Mouse (Mus musculus) erythroblast, embryonic 14.5 days (primary cell): Measurements from ENCODE around the gene Wnt7b.

Experiments
- GATA1 ChIP-seq: IDR thresholded peaks from 2 replicates; pipeline ENCODE4 v1.6.1; 2012; ENCODE audit warnings: low read length, inconsistent platforms, mixed read lengths
- TAL1 ChIP-seq: IDR thresholded peaks from 3 replicates; pipeline ENCODE4 v1.6.1; 2012; ENCODE audit warnings: low read length, inconsistent platforms, mixed read lengths

GRCm38 (mm10) chr15:85601202-85601601 lies 18.9 kb upstream of the Wnt7b start:
- TF ChIP-seq GATA1 (no peak), TAL1 (no peak)
